Mouse (Mus musculus) thymus, adult 2 months (tissue): ENCODE results near the gene Olfr175-ps1.

Experiments
- CTCF ChIP-seq: fragments of 200-500 bp; IDR thresholded peaks from 2 replicates; pipeline ENCODE4 v1.5.1; 2012; ENCODE audit warnings: mild to moderate bottlenecking, control low read depth, low read length, moderate library complexity, borderline replicate concordance; ENCODE audit not compliant: control insufficient read depth, poor library complexity, insufficient read depth; ENCODE audit errors: extremely low read depth
- POLR2A ChIP-seq: fragments of 200-500 bp; IDR thresholded peaks from 2 replicates; pipeline ENCODE4 v1.6.1; 2012; ENCODE audit warnings: mild to moderate bottlenecking, low read length, control low read depth, moderate library complexity; ENCODE audit not compliant: control insufficient read depth, poor library complexity, insufficient read depth; ENCODE audit errors: extremely low read depth

DNA sequence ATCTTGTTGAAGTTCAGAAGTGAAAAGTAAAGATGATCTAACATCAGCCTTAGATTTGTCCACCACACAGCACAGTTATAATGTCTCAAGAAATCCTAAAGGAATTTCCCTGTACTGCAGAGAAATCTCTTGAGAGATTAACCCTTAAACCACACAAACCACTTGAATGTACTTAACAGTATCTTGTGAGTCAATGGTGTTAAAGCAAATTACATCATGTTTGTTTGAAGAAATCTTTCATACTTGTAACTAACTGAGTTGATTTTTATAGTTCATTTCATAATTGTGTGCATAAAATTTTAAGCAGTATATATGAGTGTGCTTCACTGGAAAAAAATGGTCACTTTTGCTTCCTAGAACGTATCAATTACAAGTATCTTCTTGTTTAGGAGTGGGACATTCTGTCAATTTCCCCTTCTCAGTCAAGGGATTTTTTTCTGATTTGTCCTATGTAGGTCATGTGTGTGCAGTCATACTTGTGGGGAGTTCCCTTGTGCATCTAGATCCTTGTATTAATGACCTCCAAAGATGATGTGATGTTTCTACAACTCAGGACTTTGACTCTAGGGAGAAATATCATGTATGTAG is at the start of gene Olfr175-ps1:
- no peak for TF ChIP-seq POLR2A
- no peak for TF ChIP-seq CTCF
